Mouse (Mus musculus) spleen, postnatal 4 days (tissue): Measurements from ENCODE around the gene Lrrc9.

Source experiments
- DNase-seq, 2 experiments: peaks; one replicate each; pipeline ENCODE4 v3.0.0; 2022; ENCODE audit warnings: low spot score in 2 of 2

Lrrc9 gene

GRCm38 (mm10) chr12:72441839-72442576, at the start of gene Lrrc9:
Gene Lrrc9, plus strand, starts transcription at chr12:72441866.
- DNase-seq, result peak in 1 of 2 experiments; percentile 58

- no peak for DNase-seq
Observed at GRCm38 (mm10) chr12:72393046-72393805, 48.4 kb upstream of the Lrrc9 start.

- DNase-seq, result peak in 1 of 2 experiments; percentile 24
Observed at GRCm38 (mm10) chr12:72405031-72405430, 36.6 kb upstream of the Lrrc9 start.

- DNase-seq, result peak in 1 of 2 experiments; percentile 49
Observed at GRCm38 (mm10) chr12:72407146-72407545, 34.5 kb upstream of the Lrrc9 start.

- DNase-seq, result peak in 1 of 2 experiments; percentile 51
Observed at GRCm38 (mm10) chr12:72407721-72408110, 34.0 kb upstream of the Lrrc9 start.

- peak; percentile 15 to 59 for DNase-seq
Observed at GRCm38 (mm10) chr12:72408111-72408891, 33.4 kb upstream of the Lrrc9 start.

GRCm38 (mm10) chr12:72408954-72409353, 32.7 kb upstream of the Lrrc9 start, which contains the start of gene Rtn1:
Gene Rtn1, minus strand, starts transcription at chr12:72409054.
- peak in 1 of 2 experiments; percentile 44 for DNase-seq

GRCm38 (mm10) chr12:72417762-72418161, 23.9 kb upstream of the Lrrc9 start:
- DNase-seq, result no peak

GRCm38 (mm10) chr12:72422681-72423080, 19.0 kb upstream of the Lrrc9 start:
- no peak for DNase-seq

GRCm38 (mm10) chr12:72427722-72428126, 13.9 kb upstream of the Lrrc9 start:
- DNase-seq, result peak; percentile 39 to 73

GRCm38 (mm10) chr12:72432209-72432608, 9.5 kb upstream of the Lrrc9 start:
- DNase-seq, result peak in 1 of 2 experiments; percentile 25

GRCm38 (mm10) chr12:72433241-72433865, 8.3 kb upstream of the Lrrc9 start:
- peak in 1 of 2 experiments; percentile 41 for DNase-seq

GRCm38 (mm10) chr12:72437676-72438341, 3.9 kb upstream of the Lrrc9 start:
- DNase-seq, result peak in 1 of 2 experiments; percentile 20

GRCm38 (mm10) chr12:72438961-72439480, 2.6 kb upstream of the Lrrc9 start:
- DNase-seq, result no peak

- peak in 1 of 2 experiments; percentile 37 for DNase-seq
Observed at GRCm38 (mm10) chr12:72453941-72454340, 12.3 kb downstream of the Lrrc9 start.

- peak in 1 of 2 experiments; percentile 20 for DNase-seq
Observed at GRCm38 (mm10) chr12:72461191-72461893, 19.7 kb downstream of the Lrrc9 start.

GRCm38 (mm10) chr12:72461894-72462530, 20.3 kb downstream of the Lrrc9 start:
- peak; percentile 20 to 76 for DNase-seq

GRCm38 (mm10) chr12:72465826-72466501, 24.3 kb downstream of the Lrrc9 start:
- DNase-seq, result no peak

- DNase-seq, result no peak
Observed at GRCm38 (mm10) chr12:72467269-72467668, 25.6 kb downstream of the Lrrc9 start.
